Comparison of ENCODE assay signal across 18 mouse cellular contexts in the genomic region with DNA sequence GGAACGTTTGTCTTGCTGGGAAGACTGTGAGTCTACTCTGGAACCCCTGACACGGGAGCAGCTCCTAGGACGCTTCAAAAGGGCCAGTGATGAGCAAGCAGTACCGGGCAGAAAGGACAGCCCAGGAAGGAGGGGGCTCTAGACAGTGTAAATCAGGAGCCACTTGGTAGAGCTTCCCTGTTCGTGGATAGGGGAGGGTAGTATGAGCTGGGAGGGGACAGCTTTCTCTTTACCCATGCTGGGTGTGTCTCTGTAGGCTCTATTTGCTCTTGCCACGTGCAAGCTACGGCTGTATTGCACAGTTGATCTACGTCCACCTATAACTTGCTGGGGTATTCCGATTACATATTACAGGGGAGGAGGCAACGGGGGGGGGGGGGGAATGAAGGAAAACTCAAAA. TPM values are rescaled to one million over a fixed set of nuclear protein-coding genes. Genes with fewer than 3 reads are reported as not detected.
DNase-seq lines count a peak whose midpoint lies in the region; ATAC-seq and TF ChIP-seq lines count a peak whose summit lies in the region.
"Had no signal": no experiment of that assay in that cellular context is flagged by ENCODE, and none has a peak within 500 bp of the region (broad histone marks: within the 10 kb centered on the region; RNA-seq: fewer than 3 reads in every experiment).

No protein-coding gene starts in this region.

- no peak overlapping the region for H3K9ac ChIP-seq in lung, embryonic 16.5 days (ENCODE audit: low read length)
- H3K9ac ChIP-seq in intestine, postnatal 0 days (ENCODE audit: low read depth, low read length): no peak overlapping the region
- H3K9ac ChIP-seq in liver, embryonic 16.5 days (ENCODE audit: low read depth, low read length): no peak overlapping the region
- H3K9ac ChIP-seq in stomach, postnatal 0 days (ENCODE audit: low read length): no peak overlapping the region
- H3K9ac ChIP-seq: heart, embryonic 15.5 days; midbrain, embryonic 15.5 days had no signal

- 43% methylated on average over 10 of the region's 10 CpGs for WGBS in lung, embryonic 16.5 days
- 25% methylated on average over 9 of the region's 10 CpGs for WGBS in intestine, postnatal 0 days
- 30% methylated on average over 10 of the region's 10 CpGs for WGBS in liver, embryonic 16.5 days (ENCODE audit: insufficient replicate concordance)
- 31% methylated on average over 9 of the region's 10 CpGs for WGBS in stomach, postnatal 0 days

- DNase-seq in lung, postnatal 10 days: no peak
- DNase-seq in stomach, postnatal 0 days (ENCODE audit: low spot score): peak; percentile 68
- DNase-seq in cerebellum, adult 9-10 months: no peak
- DNase-seq: cerebellum, postnatal 36 days; heart, adult 18-20 months; kidney, postnatal 25 days; right cerebral cortex, adult 18-20 months had no signal

- H3K4me3 ChIP-seq in lung, embryonic 16.5 days (ENCODE audit: low read length): no peak overlapping the region
- no peak overlapping the region for H3K4me3 ChIP-seq in intestine, postnatal 0 days (ENCODE audit: low read depth, low read length)
- H3K4me3 ChIP-seq in liver, embryonic 16.5 days (ENCODE audit: low read depth, low read length): no peak overlapping the region
- H3K4me3 ChIP-seq in stomach, postnatal 0 days (ENCODE audit: low read depth, low read length): no peak overlapping the region
- H3K4me3 ChIP-seq: heart, embryonic 15.5 days; midbrain, embryonic 15.5 days had no signal

- no peaks in the 10 kb centered on the region for H3K4me1 ChIP-seq in lung, embryonic 16.5 days (replicated peaks; ENCODE audit: control insufficient read depth, insufficient read depth, low read length)
- no peaks in the 10 kb centered on the region for H3K4me1 ChIP-seq in intestine, postnatal 0 days (replicated peaks; ENCODE audit: control insufficient read depth, insufficient read depth, low read length)
- H3K4me1 ChIP-seq in liver, embryonic 16.5 days (ENCODE audit: control insufficient read depth, low read depth, low read length): no peaks in the 10 kb centered on the region
- no peaks in the 10 kb centered on the region for H3K4me1 ChIP-seq in stomach, postnatal 0 days (replicated peaks; ENCODE audit: control insufficient read depth, insufficient read depth)
- H3K4me1 ChIP-seq: heart, embryonic 15.5 days had no signal

- no peak for TF ChIP-seq CTCF in intestine, postnatal 0 days (IDR thresholded peaks at IDR 0.05; ENCODE audit: low read depth)
- no peak for TF ChIP-seq CTCF in stomach, postnatal 0 days (IDR thresholded peaks at IDR 0.05; ENCODE audit: low read depth)

- ATAC-seq in lung, embryonic 16.5 days (ENCODE audit: low read depth): peak; percentile 36; the same call in 1 of the 2 replicates
- peak; percentile 71 for ATAC-seq in intestine, postnatal 0 days
- peak; percentile 51 for ATAC-seq in liver, embryonic 16.5 days (ENCODE audit: low read depth)
- peak; percentile 87 for ATAC-seq in stomach, postnatal 0 days (ENCODE audit: low FRiP score, low TSS enrichment)
- no peak for ATAC-seq in frontal cortex, adult (ENCODE audit: low TSS enrichment)
- ATAC-seq: forebrain, embryonic 16.5 days; hindbrain, postnatal 0 days; midbrain, embryonic 15.5 days had no signal

- no peak overlapping the region for H3K4me2 ChIP-seq in lung, embryonic 16.5 days (ENCODE audit: low read depth, low read length)
- H3K4me2 ChIP-seq in intestine, postnatal 0 days (replicated peaks; ENCODE audit: low read depth): no peak overlapping the region; the same call in 1 of the 2 replicates
- no peak overlapping the region for H3K4me2 ChIP-seq in liver, embryonic 16.5 days (ENCODE audit: low read depth, low read length)
- H3K4me2 ChIP-seq in stomach, postnatal 0 days (replicated peaks; ENCODE audit: low read depth): no peak overlapping the region
- H3K4me2 ChIP-seq: heart, embryonic 15.5 days; midbrain, embryonic 15.5 days had no signal

- H3K9me3 ChIP-seq in lung, embryonic 16.5 days (ENCODE audit: control insufficient read depth, low read length): no peaks in the 10 kb centered on the region
- no peaks in the 10 kb centered on the region for H3K9me3 ChIP-seq in intestine, postnatal 0 days (ENCODE audit: control insufficient read depth)
- H3K9me3 ChIP-seq in liver, embryonic 16.5 days (replicated peaks; ENCODE audit: control insufficient read depth, low read length): no peaks in the 10 kb centered on the region
- H3K9me3 ChIP-seq in stomach, postnatal 0 days (ENCODE audit: control insufficient read depth, low read length): no peaks in the 10 kb centered on the region
- H3K9me3 ChIP-seq: G1E; heart, embryonic 15.5 days; midbrain, embryonic 15.5 days had no signal

- no peaks in the 10 kb centered on the region for H3K36me3 ChIP-seq in lung, embryonic 16.5 days (ENCODE audit: control insufficient read depth, insufficient read depth, low read length)
- no peaks in the 10 kb centered on the region for H3K36me3 ChIP-seq in intestine, postnatal 0 days (ENCODE audit: control insufficient read depth, insufficient read depth)
- H3K36me3 ChIP-seq in liver, embryonic 16.5 days (ENCODE audit: control insufficient read depth, insufficient read depth): no peaks in the 10 kb centered on the region
- H3K36me3 ChIP-seq in stomach, postnatal 0 days (ENCODE audit: control insufficient read depth, insufficient read depth, low read length): no peaks in the 10 kb centered on the region
- H3K36me3 ChIP-seq: G1E; heart, embryonic 15.5 days; midbrain, embryonic 15.5 days had no signal

- no peak overlapping the region for H3K27ac ChIP-seq in lung, embryonic 16.5 days (ENCODE audit: low read length)
- H3K27ac ChIP-seq in intestine, postnatal 0 days (ENCODE audit: low read depth, low read length): no peak overlapping the region
- no peak overlapping the region for H3K27ac ChIP-seq in liver, embryonic 16.5 days (ENCODE audit: low read length)
- H3K27ac ChIP-seq in stomach, postnatal 0 days (replicated peaks): 0 out of 2 replicates have a peak overlapping the region, but pooled peaks have one; percentile 35
- H3K27ac ChIP-seq: heart, embryonic 15.5 days; hindbrain, postnatal 0 days; midbrain, embryonic 15.5 days had no signal

- H3K27me3 ChIP-seq in lung, embryonic 16.5 days (ENCODE audit: control insufficient read depth, insufficient read depth, low read depth, low read length): no peaks in the 10 kb centered on the region
- no peaks in the 10 kb centered on the region for H3K27me3 ChIP-seq in intestine, postnatal 0 days (replicated peaks; ENCODE audit: control insufficient read depth, insufficient read depth, low read length)
- no peaks in the 10 kb centered on the region for H3K27me3 ChIP-seq in liver, embryonic 16.5 days (ENCODE audit: control insufficient read depth, insufficient read depth, low read depth, low read length)
- no peaks in the 10 kb centered on the region for H3K27me3 ChIP-seq in stomach, postnatal 0 days (ENCODE audit: control insufficient read depth, insufficient read depth, low read length)
- H3K27me3 ChIP-seq: heart, embryonic 15.5 days; midbrain, embryonic 15.5 days had no signal

- no peak for TF ChIP-seq EP300 in stomach, postnatal 0 days (optimal IDR thresholded peaks at IDR 0.05)

RNA-seq across cellular contexts. Expression of a gene that starts 25.3 kb away (rescaled TPM):
- 11.6 and 13.3 TPM in 2 replicates for polyA plus RNA-seq in lung, embryonic 16.5 days (2015; fragmentation: Nextera tagmentation; extraction: Ambion mirVana)
- polyA plus RNA-seq in intestine, postnatal 0 days (2015; fragmentation: Nextera tagmentation; extraction: Ambion mirVana): 12.1 and 12.5 TPM in 2 replicates
- polyA plus RNA-seq in liver, embryonic 16.5 days (2015; fragmentation: Nextera tagmentation; extraction: Ambion mirVana): 4.3 and 4.6 TPM in 2 replicates
- polyA plus RNA-seq in stomach, postnatal 0 days (2015; fragmentation: Nextera tagmentation; extraction: Ambion mirVana): 11.3 and 12.2 TPM in 2 replicates

RNA-seq across cellular contexts. Expression of a gene that starts 55.1 kb away (rescaled TPM):
- 3.2 TPM in 1 of 2 replicates, not detected in the other for polyA plus RNA-seq in lung, embryonic 16.5 days (2015; fragmentation: Nextera tagmentation; extraction: Ambion mirVana)
- polyA plus RNA-seq in intestine, postnatal 0 days (2015; fragmentation: Nextera tagmentation; extraction: Ambion mirVana): 88.4 and 127 TPM in 2 replicates
- polyA plus RNA-seq in liver, embryonic 16.5 days (2015; fragmentation: Nextera tagmentation; extraction: Ambion mirVana): not detected in 2 replicates
- polyA plus RNA-seq in stomach, postnatal 0 days (2015; fragmentation: Nextera tagmentation; extraction: Ambion mirVana): 5.9 and 7.6 TPM in 2 replicates
- polyA plus RNA-seq: forebrain, embryonic 16.5 days; G1E; heart, embryonic 15.5 days; hindbrain, postnatal 0 days; liver, adult 2 months; midbrain, embryonic 15.5 days; neural tube, embryonic 11.5 days had no signal

Comparison
In these comparisons a context has a peak if more than half of its experiments do, and no peak if none do; other contexts are left out.
1. RNA of a gene that starts 55.1 kb away (polyA plus RNA-seq): 88.4 to 127 TPM in intestine, postnatal 0 days; 5.9 to 7.6 TPM in stomach, postnatal 0 days, 3.2 TPM in lung, embryonic 16.5 days and not detected in liver, embryonic 16.5 days; every median in the first group is over 10 times any median in the second.